Mouse (Mus musculus): ENCODE data around the gene Scamp1. TPM values are rescaled to one million over a fixed set of nuclear protein-coding genes. Genes with fewer than 3 reads are reported as not detected.

Scamp1 gene
- polyA plus RNA-seq, 1 experiment from 2014 or later = 7.3 TPM

- no peak overlapping the region for H3K27ac ChIP-seq (replicated peaks)
- peak overlapping the region; percentile 11; the same call in 1 of the 2 replicates for H3K4me3 ChIP-seq (replicated peaks)
- H3K4me1 ChIP-seq (replicated peaks) = peaks cover 23% of the 10 kb centered on the region
- H3K9me3 ChIP-seq (replicated peaks) = no peaks in the 10 kb centered on the region
- peak; percentile 80 for ATAC-seq (ENCODE audit: insufficient read depth)
- H3K27me3 ChIP-seq = no peaks in the 10 kb centered on the region
- H3K9ac ChIP-seq = peak overlapping the region; percentile 12; the same call in 1 of the 2 replicates
- WGBS (ENCODE audit: insufficient replicate concordance) = 43% methylated on average over 18 of the region's 18 CpGs
- peak overlapping the region; percentile 59 for H3K4me2 ChIP-seq
- no peaks in the 10 kb centered on the region for H3K36me3 ChIP-seq (replicated peaks)
Measured at GRCm38 (mm10) chr13:94306277-94306967, 20.8 kb upstream of the Scamp1 start.

- Histone ChIP-seq H3K4me1 (replicated peaks) (peaks cover 34% of the 10 kb centered on the region), H3K27me3 (no peaks in the 10 kb centered on the region; the same call in 1 of the 2 replicates), H3K9me3 (replicated peaks) (no peaks in the 10 kb centered on the region), H3K4me3 (replicated peaks) (no peak overlapping the region), H3K36me3 (replicated peaks) (no peaks in the 10 kb centered on the region), H3K4me2 (no peak overlapping the region), H3K9ac (no peak overlapping the region), H3K27ac (replicated peaks) (no peak overlapping the region)
- WGBS (ENCODE audit: insufficient replicate concordance) = 21% methylated on average over 7 of the region's 7 CpGs
- no peak for ATAC-seq (ENCODE audit: insufficient read depth)
Measured at GRCm38 (mm10) chr13:94300946-94301538, 15.4 kb upstream of the Scamp1 start.

- Histone ChIP-seq H3K9ac (no peak overlapping the region), H3K9me3 (replicated peaks) (no peaks in the 10 kb centered on the region), H3K27me3 (no peaks in the 10 kb centered on the region; the same call in 1 of the 2 replicates), H3K4me2 (no peak overlapping the region), H3K4me3 (replicated peaks) (no peak overlapping the region), H3K27ac (replicated peaks) (no peak overlapping the region), H3K36me3 (replicated peaks) (no peaks in the 10 kb centered on the region), H3K4me1 (replicated peaks) (peaks cover 31% of the 10 kb centered on the region)
- no peak for ATAC-seq (ENCODE audit: insufficient read depth)
- WGBS (ENCODE audit: insufficient replicate concordance) = 41% methylated on average over 4 of the region's 4 CpGs
Measured at GRCm38 (mm10) chr13:94300232-94300631, 14.6 kb upstream of the Scamp1 start.

- H3K4me2 ChIP-seq = no peak overlapping the region
- H3K36me3 ChIP-seq (replicated peaks) = no peaks in the 10 kb centered on the region
- H3K4me3 ChIP-seq (replicated peaks) = no peak overlapping the region
- ATAC-seq (ENCODE audit: insufficient read depth) = no peak
- no peak overlapping the region for H3K27ac ChIP-seq (replicated peaks)
- 58% methylated on average over 4 of the region's 4 CpGs for WGBS (ENCODE audit: insufficient replicate concordance)
- no peak overlapping the region for H3K9ac ChIP-seq
- no peaks in the 10 kb centered on the region for H3K9me3 ChIP-seq (replicated peaks)
- no peaks in the 10 kb centered on the region; the same call in 1 of the 2 replicates for H3K27me3 ChIP-seq
- H3K4me1 ChIP-seq (replicated peaks) = peaks cover 31% of the 10 kb centered on the region
Measured at GRCm38 (mm10) chr13:94298401-94298800, 12.7 kb upstream of the Scamp1 start.

- Histone ChIP-seq H3K27me3 (no peaks in the 10 kb centered on the region; the same call in 1 of the 2 replicates), H3K9ac (no peak overlapping the region), H3K4me1 (replicated peaks) (peaks cover 26% of the 10 kb centered on the region), H3K4me2 (no peak overlapping the region), H3K9me3 (replicated peaks) (no peaks in the 10 kb centered on the region), H3K4me3 (replicated peaks) (no peak overlapping the region), H3K27ac (replicated peaks) (no peak overlapping the region), H3K36me3 (replicated peaks) (no peaks in the 10 kb centered on the region)
- 39% methylated on average over 11 of the region's 11 CpGs for WGBS (ENCODE audit: insufficient replicate concordance)
- ATAC-seq (ENCODE audit: insufficient read depth) = no peak
Measured at GRCm38 (mm10) chr13:94296371-94296770, 10.7 kb upstream of the Scamp1 start.

GRCm38 (mm10) chr13:94295922-94296321, 10.3 kb upstream of the Scamp1 start:
- Histone ChIP-seq H3K4me3 (replicated peaks) (no peak overlapping the region), H3K9me3 (replicated peaks) (no peaks in the 10 kb centered on the region), H3K36me3 (replicated peaks) (no peaks in the 10 kb centered on the region), H3K4me1 (replicated peaks) (peaks cover 22% of the 10 kb centered on the region), H3K9ac (no peak overlapping the region), H3K27ac (replicated peaks) (no peak overlapping the region), H3K4me2 (no peak overlapping the region), H3K27me3 (no peaks in the 10 kb centered on the region; the same call in 1 of the 2 replicates)
- no peak for ATAC-seq (ENCODE audit: insufficient read depth)
- WGBS (ENCODE audit: insufficient replicate concordance) = 53% methylated on average over 8 of the region's 8 CpGs

GRCm38 (mm10) chr13:94294886-94295285, 9.2 kb upstream of the Scamp1 start:
- ATAC-seq (ENCODE audit: insufficient read depth) = no peak

GRCm38 (mm10) chr13:94293911-94294310, 8.3 kb upstream of the Scamp1 start:
- Histone ChIP-seq H3K27ac (replicated peaks) (no peak overlapping the region), H3K27me3 (no peaks in the 10 kb centered on the region; the same call in 1 of the 2 replicates), H3K4me1 (replicated peaks) (0 out of 2 replicates have a peak, but pooled peaks cover 6% of the 10 kb centered on the region), H3K9ac (no peak overlapping the region), H3K36me3 (replicated peaks) (no peaks in the 10 kb centered on the region), H3K4me2 (no peak overlapping the region), H3K4me3 (replicated peaks) (no peak overlapping the region), H3K9me3 (replicated peaks) (no peaks in the 10 kb centered on the region)
- WGBS (ENCODE audit: insufficient replicate concordance) = 74% methylated on average over 10 of the region's 10 CpGs
- no peak for ATAC-seq (ENCODE audit: insufficient read depth)

More at GRCm38 (mm10) chr13:94294886-94295285, 9.2 kb upstream of the Scamp1 start:
- Histone ChIP-seq H3K9ac (no peak overlapping the region), H3K27me3 (no peaks in the 10 kb centered on the region; the same call in 1 of the 2 replicates), H3K4me1 (replicated peaks) (peaks cover 12% of the 10 kb centered on the region; the same call in 1 of the 2 replicates), H3K36me3 (replicated peaks) (no peaks in the 10 kb centered on the region), H3K9me3 (replicated peaks) (no peaks in the 10 kb centered on the region), H3K4me3 (replicated peaks) (no peak overlapping the region), H3K27ac (replicated peaks) (no peak overlapping the region), H3K4me2 (no peak overlapping the region)
- 39% methylated on average over 3 of the region's 3 CpGs for WGBS (ENCODE audit: insufficient replicate concordance)

GRCm38 (mm10) chr13:94286195-94286594, 538 bp upstream of the Scamp1 start:
- peak overlapping the region; percentile 84 for H3K4me3 ChIP-seq (replicated peaks)
- no peaks in the 10 kb centered on the region for H3K27me3 ChIP-seq

GRCm38 (mm10) chr13:94284543-94285269, 951 bp downstream of the Scamp1 start:
- peak overlapping the region; percentile 72 for H3K27ac ChIP-seq (replicated peaks)
- H3K9ac ChIP-seq = peak overlapping the region; percentile 82
- H3K4me1 ChIP-seq (replicated peaks) = peaks cover 37% of the 10 kb centered on the region
- no peaks in the 10 kb centered on the region for H3K9me3 ChIP-seq (replicated peaks)
- peak overlapping the region; percentile 94 for H3K4me2 ChIP-seq
- 1% methylated on average over 65 of the region's 65 CpGs for WGBS (ENCODE audit: insufficient replicate concordance)
- H3K36me3 ChIP-seq (replicated peaks) = no peaks in the 10 kb centered on the region
- ATAC-seq (ENCODE audit: insufficient read depth) = peak; percentile 56
- no peaks in the 10 kb centered on the region for H3K27me3 ChIP-seq
- H3K4me3 ChIP-seq (replicated peaks) = peak overlapping the region; percentile 84

More at GRCm38 (mm10) chr13:94286195-94286594, 538 bp upstream of the Scamp1 start:
- H3K4me2 ChIP-seq = peak overlapping the region; percentile 94
- peaks cover 31% of the 10 kb centered on the region for H3K4me1 ChIP-seq (replicated peaks)
- ATAC-seq (ENCODE audit: insufficient read depth) = no peak
- no peaks in the 10 kb centered on the region for H3K9me3 ChIP-seq (replicated peaks)
- H3K36me3 ChIP-seq (replicated peaks) = no peaks in the 10 kb centered on the region
- 0 out of 2 replicates have a peak overlapping the region, but pooled peaks have one; percentile 82 for H3K9ac ChIP-seq
- no peak overlapping the region for H3K27ac ChIP-seq (replicated peaks)
- WGBS (ENCODE audit: insufficient replicate concordance) = 64% methylated on average over 5 of the region's 5 CpGs

- H3K9me3 ChIP-seq (replicated peaks) = no peaks in the 10 kb centered on the region
- no peak overlapping the region for H3K4me2 ChIP-seq
- no peak overlapping the region for H3K27ac ChIP-seq (replicated peaks)
- 54% methylated on average over 5 of the region's 5 CpGs for WGBS (ENCODE audit: insufficient replicate concordance)
- peaks cover 28% of the 10 kb centered on the region for H3K4me1 ChIP-seq (replicated peaks)
- no peaks in the 10 kb centered on the region for H3K27me3 ChIP-seq
- H3K9ac ChIP-seq = no peak overlapping the region
- no peak for ATAC-seq (ENCODE audit: insufficient read depth)
- H3K36me3 ChIP-seq (replicated peaks) = no peaks in the 10 kb centered on the region
- no peak overlapping the region for H3K4me3 ChIP-seq (replicated peaks)
Measured at GRCm38 (mm10) chr13:94279420-94279819, 6.2 kb downstream of the Scamp1 start.
